Mouse (Mus musculus) C2C12 (cell line): Measurements from ENCODE around the gene Olfr827. TPM values are rescaled to one million over a fixed set of nuclear protein-coding genes. Genes with fewer than 3 reads are reported as not detected.

Experiments
- H3K27me3 ChIP-seq: one replicate; pipeline ENCODE4 v1.6.1; 2011; ENCODE audit not compliant: control insufficient read depth, insufficient read depth, insufficient read length
- H3K36me3 ChIP-seq: one replicate; pipeline ENCODE4 v1.6.1; 2011; ENCODE audit not compliant: control insufficient read depth, insufficient read depth
- H3K4me3 ChIP-seq: one replicate; pipeline ENCODE4 v1.5.1; 2011; ENCODE audit warnings: mild to moderate bottlenecking, control low read depth; ENCODE audit not compliant: poor library complexity, insufficient read depth, severe bottlenecking
- H3K79me2 ChIP-seq: one replicate; pipeline ENCODE4 v1.6.1; 2011; ENCODE audit not compliant: control insufficient read depth, insufficient read depth
- H3K79me3 ChIP-seq: one replicate; pipeline ENCODE4 v1.6.1; 2011; ENCODE audit warnings: low read depth, control low read depth
- H3ac ChIP-seq: one replicate; pipeline ENCODE3; 2011; ENCODE audit warnings: low read depth; ENCODE audit not compliant: control insufficient read depth, insufficient read length
- CEBPB ChIP-seq: IDR thresholded peaks from one replicate; pipeline ENCODE4 v1.6.1; 2011; ENCODE audit warnings: low read depth, mild to moderate bottlenecking, control low read depth, moderate library complexity
- CTCF ChIP-seq: IDR thresholded peaks from one replicate; pipeline ENCODE4 v1.5.1; 2011; ENCODE audit not compliant: control insufficient read depth, insufficient read depth, insufficient read length
- FOSL1 ChIP-seq: IDR thresholded peaks from one replicate; pipeline ENCODE4 v1.8.0; 2011; ENCODE audit warnings: mild to moderate bottlenecking, low read length; ENCODE audit not compliant: poor library complexity, insufficient read depth, severe bottlenecking
- MAX ChIP-seq: IDR thresholded peaks from one replicate; pipeline ENCODE4 v1.6.1; 2011; ENCODE audit warnings: mild to moderate bottlenecking, control low read depth
- MYOD1 ChIP-seq: IDR thresholded peaks from one replicate; pipeline ENCODE4 v1.6.1; 2011; ENCODE audit warnings: low read depth; ENCODE audit not compliant: control insufficient read depth, insufficient read length
- MYOG ChIP-seq: IDR thresholded peaks from one replicate; pipeline ENCODE4 v1.6.1; 2011; ENCODE audit not compliant: control insufficient read depth, insufficient read length; ENCODE audit errors: extremely low read depth
- USF1 ChIP-seq: IDR thresholded peaks from one replicate; pipeline ENCODE4 v1.6.1; 2011; ENCODE audit warnings: low read depth, mild to moderate bottlenecking, control low read depth, moderate library complexity
- polyA plus RNA-seq: library from polyadenylated mRNA; unstranded; fragments of >200 nt; fragmentation: generic; extraction: Trizol; gene quantifications from one replicate; pipeline ENCODE4 v1.2.1, GENCODE M21; 2012; ENCODE audit warnings: missing spikeins

Gene Olfr827
- polyA plus RNA-seq, 1 experiment, result not detected

- no peaks in the 10 kb centered on the region for H3K79me3 ChIP-seq
- no peaks in the 10 kb centered on the region for H3K36me3 ChIP-seq
- H3K27me3 ChIP-seq, result no peaks in the 10 kb centered on the region
- TF ChIP-seq USF1 (no peak), MAX (no peak), CEBPB (no peak), CTCF (no peak), FOSL1 (no peak), MYOD1 (no peak), MYOG (no peak)
- no peak overlapping the region for H3ac ChIP-seq
- no peak overlapping the region for H3K4me3 ChIP-seq
- no peaks in the 10 kb centered on the region for H3K79me2 ChIP-seq
Observed at GRCm38 (mm10) chr10:130234576-130234975, 20.4 kb upstream of the Olfr827 start.

GRCm38 (mm10) chr10:130232117-130232516 lies 17.9 kb upstream of the Olfr827 start:
- no peaks in the 10 kb centered on the region for H3K36me3 ChIP-seq
- H3K79me2 ChIP-seq, result no peaks in the 10 kb centered on the region
- no peaks in the 10 kb centered on the region for H3K27me3 ChIP-seq
- no peak overlapping the region for H3ac ChIP-seq
- no peak overlapping the region for H3K4me3 ChIP-seq
- no peak for TF ChIP-seq MAX
- TF ChIP-seq USF1, result no peak
- no peak for TF ChIP-seq MYOD1
- no peak for TF ChIP-seq CEBPB
- no peak for TF ChIP-seq FOSL1
- no peak for TF ChIP-seq CTCF
- no peak for TF ChIP-seq MYOG
- no peaks in the 10 kb centered on the region for H3K79me3 ChIP-seq

GRCm38 (mm10) chr10:130229584-130229983 lies 15.4 kb upstream of the Olfr827 start:
- Histone ChIP-seq H3K79me3 (no peaks in the 10 kb centered on the region), H3K36me3 (no peaks in the 10 kb centered on the region)

GRCm38 (mm10) chr10:130228246-130228645 lies 14.0 kb upstream of the Olfr827 start:
- Histone ChIP-seq H3K36me3 (no peaks in the 10 kb centered on the region), H3K79me3 (no peaks in the 10 kb centered on the region), H3K4me3 (no peak overlapping the region), H3K79me2 (no peaks in the 10 kb centered on the region), H3ac (no peak overlapping the region), H3K27me3 (no peaks in the 10 kb centered on the region)
- no peak for TF ChIP-seq MYOG
- peak; percentile 47 for TF ChIP-seq CTCF
- TF ChIP-seq MYOD1, result no peak
- no peak for TF ChIP-seq USF1
- TF ChIP-seq CEBPB, result no peak
- no peak for TF ChIP-seq FOSL1

More at GRCm38 (mm10) chr10:130229584-130229983, 15.4 kb upstream of the Olfr827 start:
- H3K4me3 ChIP-seq, result no peak overlapping the region
- no peak overlapping the region for H3ac ChIP-seq
- H3K27me3 ChIP-seq, result no peaks in the 10 kb centered on the region
- TF ChIP-seq CTCF, result no peak
- no peak for TF ChIP-seq MYOG
- no peak for TF ChIP-seq USF1
- TF ChIP-seq MAX, result no peak
- no peak for TF ChIP-seq FOSL1
- TF ChIP-seq CEBPB, result no peak
- no peak for TF ChIP-seq MYOD1
- H3K79me2 ChIP-seq, result no peaks in the 10 kb centered on the region

GRCm38 (mm10) chr10:130225034-130225433 lies 10.8 kb upstream of the Olfr827 start:
- Histone ChIP-seq H3ac (no peak overlapping the region), H3K79me3 (no peaks in the 10 kb centered on the region), H3K36me3 (no peaks in the 10 kb centered on the region), H3K27me3 (no peaks in the 10 kb centered on the region), H3K79me2 (no peaks in the 10 kb centered on the region), H3K4me3 (no peak overlapping the region)
- TF ChIP-seq USF1, result no peak
- TF ChIP-seq FOSL1, result no peak
- TF ChIP-seq MYOD1, result no peak
- no peak for TF ChIP-seq CTCF
- no peak for TF ChIP-seq CEBPB
- TF ChIP-seq MAX, result no peak
- no peak for TF ChIP-seq MYOG

GRCm38 (mm10) chr10:130184086-130184485 lies 30.1 kb downstream of the Olfr827 start, which contains the start of gene Olfr826:
Gene Olfr826 (minus strand): TSS chr10:130184186.
- H3ac ChIP-seq, result no peak within 1 kb of the TSS
- H3K4me3 ChIP-seq, result no peak within 1 kb of the TSS
- H3K79me2 ChIP-seq, result no peaks in the 10 kb centered on the region
- H3K36me3 ChIP-seq, result no peaks in the 10 kb centered on the region
- TF ChIP-seq CTCF (no peak), CEBPB (no peak), MAX (no peak), FOSL1 (no peak), USF1 (no peak), MYOD1 (no peak), MYOG (no peak)
- H3K79me3 ChIP-seq, result no peaks in the 10 kb centered on the region
- no peaks in the 10 kb centered on the region for H3K27me3 ChIP-seq
